Mouse (Mus musculus) thymus, postnatal 0 days (tissue): ENCODE results near the gene Sart1. TPM values are rescaled to one million over a fixed set of nuclear protein-coding genes. Genes with fewer than 3 reads are reported as not detected.

ENCODE experiments used
- polyA plus RNA-seq: library from polyadenylated mRNA; unstranded; fragments of >200 nt; fragmentation: Nextera tagmentation; extraction: Ambion mirVana; gene quantifications from 2 replicates; pipeline ENCODE4 v1.2.1, GENCODE M21; 2015

The Sart1 gene
- polyA plus RNA-seq, 1 experiment from 2014 or later = 84.2 TPM

Other genes with a start within 250 kb of the Sart1 start
- 8.3 and 9.8 TPM in 2 replicates for gene Pacs1, start 115.6 kb downstream of the Sart1 start, polyA plus RNA-seq
- gene Sf3b2, start 93.2 kb downstream of the Sart1 start, polyA plus RNA-seq = 294 and 319 TPM in 2 replicates
- gene Gal3st3, start 90.4 kb downstream of the Sart1 start, polyA plus RNA-seq = 0.36 and 0.44 TPM in 2 replicates
- gene Catsper1, start 53.0 kb downstream of the Sart1 start, polyA plus RNA-seq = not detected in 2 replicates
- gene Cst6, start 39.1 kb downstream of the Sart1 start, polyA plus RNA-seq = 29.1 and 30.5 TPM in 2 replicates
- 51.1 and 59.4 TPM in 2 replicates for gene Eif1ad, start 22.0 kb downstream of the Sart1 start, polyA plus RNA-seq
- 590 and 607 TPM in 2 replicates for gene Banf1, start 21.5 kb downstream of the Sart1 start, polyA plus RNA-seq
- 1.9 TPM in 2 replicates for gene Tsga10ip, start 13.8 kb upstream of the Sart1 start, polyA plus RNA-seq
- gene Drap1, start 36.3 kb upstream of the Sart1 start, polyA plus RNA-seq = 217 and 222 TPM in 2 replicates
- gene AI837181, start 36.4 kb upstream of the Sart1 start, polyA plus RNA-seq = 51.5 and 54.4 TPM in 2 replicates
- gene Fosl1, start 58.8 kb upstream of the Sart1 start, polyA plus RNA-seq = 0.47 TPM in 1 of 2 replicates, not detected in the other
- gene Ccdc85b, start 69.2 kb upstream of the Sart1 start, polyA plus RNA-seq = 7.3 and 8.2 TPM in 2 replicates
- 104 and 112 TPM in 2 replicates for gene Fibp, start 71.9 kb upstream of the Sart1 start, polyA plus RNA-seq
- gene Ctsw, start 79.8 kb upstream of the Sart1 start, polyA plus RNA-seq = 42.8 and 43.0 TPM in 2 replicates
- 26.5 and 27.9 TPM in 2 replicates for gene Efemp2, start 85.3 kb upstream of the Sart1 start, polyA plus RNA-seq
- gene Mus81, start 99.7 kb upstream of the Sart1 start, polyA plus RNA-seq = 58.6 and 63.5 TPM in 2 replicates
- gene Cfl1, start 101.8 kb upstream of the Sart1 start, polyA plus RNA-seq = 3,590 and 4,042 TPM in 2 replicates
- 0.13 and 0.44 TPM in 2 replicates for gene 1700020D05Rik, start 115.1 kb upstream of the Sart1 start, polyA plus RNA-seq
- gene Snx32, start 121.8 kb upstream of the Sart1 start, polyA plus RNA-seq = 9.9 and 10.8 TPM in 2 replicates
- gene Ovol1, start 171.9 kb upstream of the Sart1 start, polyA plus RNA-seq = 1.9 TPM in 2 replicates
- 8.9 and 9.8 TPM in 2 replicates for gene Ap5b1, start 179.3 kb upstream of the Sart1 start, polyA plus RNA-seq
- gene Rnaseh2c, start 213.2 kb upstream of the Sart1 start, polyA plus RNA-seq = 127 and 157 TPM in 2 replicates
- 65.3 and 73.8 TPM in 2 replicates for gene Kat5, start 221.5 kb upstream of the Sart1 start, polyA plus RNA-seq
- 50.0 and 56.2 TPM in 2 replicates for gene Rela, start 248.8 kb upstream of the Sart1 start, polyA plus RNA-seq